Mouse (Mus musculus) liver, adult (tissue): ENCODE results near the gene Ddx39b.

Experiments
- GATA4 ChIP-seq: IDR thresholded peaks from 2 replicates; pipeline ENCODE4 v1.6.1; 2014; ENCODE audit warnings: mild to moderate bottlenecking, low read length; ENCODE audit not compliant: insufficient replicate concordance

The Ddx39b gene

GRCm38 (mm10) chr17:35233114-35233980 lies 8.2 kb upstream of the Ddx39b start, which contains the start of gene Atp6v1g2:
TSS of gene Atp6v1g2 (plus strand) at chr17:35233660.
- no peak for TF ChIP-seq GATA4

DNA sequence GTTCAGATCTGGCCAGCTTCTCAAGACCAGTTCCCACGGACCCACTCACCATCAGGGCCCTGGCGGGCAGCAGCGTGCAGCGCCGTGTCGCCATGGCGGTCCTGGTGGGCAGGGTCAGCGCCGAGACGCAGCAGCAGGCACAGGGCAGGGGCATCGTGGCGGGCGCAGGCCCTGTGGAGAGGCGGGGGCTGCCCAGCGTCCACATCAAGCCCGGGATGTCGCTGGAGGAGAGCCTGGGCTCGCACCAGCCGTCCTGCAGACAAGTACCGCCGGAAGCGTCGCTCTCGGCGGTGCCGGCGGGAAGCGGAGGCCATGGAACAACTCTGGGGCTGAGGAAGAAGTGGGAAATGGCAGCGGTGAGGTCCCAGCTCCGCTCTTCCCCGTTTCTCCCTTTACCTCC lies 6.6 kb upstream of the Ddx39b start:
- TF ChIP-seq GATA4 = peak; percentile 13; the same call in 1 of the 2 replicates

DNA sequence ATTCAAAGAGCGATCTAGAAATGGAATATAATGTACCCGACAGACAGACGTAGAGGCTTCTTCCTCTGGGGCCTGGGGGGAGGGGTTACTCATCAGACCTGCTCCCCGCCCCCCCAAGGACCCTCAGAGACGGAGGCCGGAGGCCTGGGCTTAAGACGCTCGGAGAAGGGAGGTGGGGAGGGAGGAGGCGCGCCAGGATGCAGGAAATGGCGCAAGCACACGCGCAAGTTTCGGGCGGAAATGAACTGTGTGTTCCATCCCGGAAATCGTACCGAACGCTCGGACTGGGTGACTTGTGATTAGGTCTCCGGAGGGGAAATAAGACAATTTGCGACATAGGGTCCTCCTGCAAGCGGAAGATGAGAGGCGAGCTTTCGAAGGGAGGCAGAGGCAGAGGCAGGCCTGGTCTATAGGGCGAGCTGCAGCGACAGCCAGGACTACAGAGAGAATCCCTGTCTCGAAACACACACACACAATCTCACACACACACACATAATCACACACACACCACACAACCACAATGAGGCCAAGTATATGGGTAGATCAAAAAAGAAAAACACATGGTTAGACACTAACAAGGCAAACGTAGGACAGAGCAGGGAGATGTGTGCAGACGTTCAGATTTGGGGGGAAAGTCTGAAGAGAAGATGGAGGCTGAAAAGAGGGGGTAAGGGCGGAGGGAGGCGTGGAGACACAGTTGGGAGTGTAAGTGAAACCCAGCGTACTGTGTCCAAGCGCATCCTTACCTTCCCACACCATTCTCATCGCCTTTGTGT lies 5.7 kb upstream of the Ddx39b start, which contains the start of gene Nfkbil1:
Gene Nfkbil1 (minus strand): TSS at position 179 of the 776 bp plus-strand sequence.
- peak; percentile 84; the same call in 1 of the 2 replicates for TF ChIP-seq GATA4

- no peak for TF ChIP-seq GATA4
These were observed 5.2 kb upstream of the Ddx39b start for GRCm38 (mm10) chr17:35236390-35236746.

- no peak for TF ChIP-seq GATA4
These were observed 4.5 kb upstream of the Ddx39b start for GRCm38 (mm10) chr17:35236996-35237395.

- TF ChIP-seq GATA4 = no peak
These were observed 4.0 kb upstream of the Ddx39b start for GRCm38 (mm10) chr17:35237504-35237903.

DNA sequence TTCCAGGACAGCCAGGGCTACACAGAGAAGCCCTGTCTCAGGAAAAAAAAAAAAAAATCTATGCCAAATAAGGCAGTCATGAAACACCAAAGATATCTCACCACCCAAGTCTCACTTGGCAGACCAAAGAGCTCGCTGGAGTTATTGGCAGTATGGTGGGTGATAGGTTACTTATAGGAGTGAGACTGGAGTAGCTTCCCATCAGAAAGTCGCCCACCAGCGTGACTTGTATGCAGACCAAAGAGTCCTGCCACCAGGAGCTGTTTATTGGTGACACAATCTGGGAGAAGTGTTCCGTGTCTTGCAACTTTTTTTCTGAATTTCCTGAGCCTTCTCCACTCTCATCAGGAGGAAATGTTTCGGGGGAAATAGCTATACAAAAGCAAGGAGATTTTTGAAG lies 1.8 kb upstream of the Ddx39b start:
- no peak for TF ChIP-seq GATA4

DNA sequence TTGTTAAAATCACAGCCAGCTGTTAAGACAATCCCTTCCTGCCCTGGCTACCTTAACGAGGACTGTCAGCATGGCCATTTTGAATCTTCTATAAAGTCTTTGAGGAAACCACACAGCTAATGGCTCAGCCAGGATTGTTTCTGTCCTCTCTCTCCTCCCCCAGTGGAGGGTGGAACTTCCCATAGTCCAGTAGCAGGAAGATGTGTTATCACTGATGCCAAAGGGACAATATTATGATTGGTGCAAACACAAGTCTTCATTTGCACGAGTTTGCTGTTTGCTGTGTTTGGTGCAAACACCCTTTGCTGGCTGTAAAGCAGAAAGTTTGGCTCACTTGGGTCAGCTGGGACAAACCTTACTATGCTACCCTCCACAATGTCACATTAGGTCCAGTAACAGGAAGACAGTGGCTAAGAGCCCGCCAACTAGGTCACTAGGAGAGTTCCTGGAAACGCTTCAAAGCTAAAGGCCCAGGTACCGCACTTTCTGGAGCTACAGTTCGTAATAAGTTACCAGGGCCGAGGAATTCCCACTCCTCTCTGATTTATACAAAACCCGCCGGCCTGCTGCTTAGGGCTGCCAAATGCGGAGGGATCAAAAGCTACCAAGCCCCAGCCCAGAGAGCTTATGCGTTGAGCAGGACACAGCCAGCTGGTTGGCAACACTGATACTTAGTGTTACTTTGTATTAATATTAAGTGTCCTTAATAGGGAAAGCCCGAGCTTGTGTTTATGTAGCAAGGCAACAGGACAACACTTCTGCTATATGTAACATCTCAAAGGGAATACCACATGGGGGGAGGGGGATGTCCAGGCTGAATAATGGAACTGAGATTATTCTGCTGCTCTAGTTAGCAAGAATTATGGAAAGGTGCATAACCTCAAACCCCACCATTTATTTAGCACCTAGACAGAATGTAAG lies 902 bp upstream of the Ddx39b start:
- TF ChIP-seq GATA4 = no peak; the same call in 1 of the 2 replicates

- TF ChIP-seq GATA4 = no peak
These were observed 732 bp downstream of the Ddx39b start for GRCm38 (mm10) chr17:35242015-35242941.

DNA sequence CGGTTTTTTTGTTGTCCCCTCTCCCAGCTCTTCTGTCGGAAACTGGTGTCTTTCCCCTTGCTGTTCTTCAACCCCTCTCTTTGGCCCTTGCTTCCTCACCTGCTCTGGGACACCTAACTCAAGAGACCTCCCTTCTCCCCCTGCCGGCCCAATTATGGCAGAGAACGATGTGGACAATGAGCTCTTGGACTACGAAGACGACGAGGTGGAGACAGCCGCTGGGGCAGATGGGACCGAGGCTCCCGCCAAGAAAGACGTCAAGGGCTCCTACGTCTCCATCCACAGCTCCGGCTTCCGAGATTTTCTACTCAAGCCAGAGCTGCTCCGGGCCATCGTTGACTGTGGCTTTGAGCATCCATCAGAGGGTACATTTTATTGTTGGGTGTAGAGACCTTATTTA lies 1.5 kb downstream of the Ddx39b start:
- TF ChIP-seq GATA4 = no peak

GRCm38 (mm10) chr17:35244999-35245398 lies 3.5 kb downstream of the Ddx39b start:
- TF ChIP-seq GATA4 = no peak

GRCm38 (mm10) chr17:35245731-35246623 lies 4.4 kb downstream of the Ddx39b start:
- no peak for TF ChIP-seq GATA4

DNA sequence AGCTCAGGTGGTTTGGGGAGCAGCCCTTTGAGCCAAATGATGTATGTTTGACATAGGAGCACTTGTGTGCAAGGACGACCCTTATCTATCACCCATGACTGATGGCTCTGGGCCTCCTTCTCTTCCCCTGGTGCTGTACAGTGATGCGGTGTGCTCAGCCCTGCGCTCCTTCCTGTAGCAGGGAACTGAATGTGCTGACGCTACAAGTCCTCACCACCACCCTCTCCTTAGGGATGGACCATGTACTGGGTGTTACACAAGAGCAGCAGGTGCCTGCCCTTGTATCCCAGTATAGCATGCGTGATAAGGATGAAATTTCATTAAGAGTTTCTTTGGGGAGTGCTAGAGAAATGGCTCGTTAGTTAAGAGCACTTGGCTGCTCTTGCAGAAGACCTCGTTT lies 5.6 kb downstream of the Ddx39b start:
- no peak for TF ChIP-seq GATA4
